In genomic region chr5:111059140-111059921, GRCm38 (mm10) we compare ENCODE assay signal across 8 mouse cellular contexts.
DNase-seq lines count a peak whose midpoint lies in the region; ATAC-seq lines count a peak whose summit lies in the region.
"Had no signal": no experiment of that assay in that cellular context is flagged by ENCODE, and none has a peak within 500 bp of the region (broad histone marks: within the 10 kb centered on the region; RNA-seq: fewer than 3 reads in every experiment).

No protein-coding gene starts in this region.

- no peaks in the 10 kb centered on the region for H3K36me3 ChIP-seq in limb, embryonic 13.5 days
- H3K36me3 ChIP-seq in limb, embryonic 10.5 days = no peaks in the 10 kb centered on the region
- H3K36me3 ChIP-seq in splenic B cell, adult 2 months (ENCODE audit: control insufficient read depth, insufficient read depth, low read length, poor library complexity, severe bottlenecking) = no peaks in the 10 kb centered on the region
- H3K36me3 ChIP-seq: neural tube, embryonic 13.5 days had no signal

- ATAC-seq in limb, embryonic 13.5 days (ENCODE audit: low FRiP score, low read depth) = no peak
- ATAC-seq in activated CD4-positive, CD25-positive, alpha-beta regulatory T cell, adult 4 months = peak; percentile 52
- ATAC-seq in granulocyte monocyte progenitor cell, adult 5-6 weeks (replicated peaks; ENCODE audit: poor library complexity, severe bottlenecking) = peak; percentile 80
- ATAC-seq in megakaryocyte-erythroid progenitor cell, adult 5-6 weeks (replicated peaks; ENCODE audit: low FRiP score, low TSS enrichment, poor library complexity, severe bottlenecking) = no peak

- H3K4me2 ChIP-seq in limb, embryonic 13.5 days (replicated peaks) = peak overlapping the region; percentile 14; the same call in 1 of the 2 replicates
- H3K4me2 ChIP-seq: neural tube, embryonic 13.5 days had no signal

- no peak overlapping the region; the same call in 1 of the 2 replicates for H3K27ac ChIP-seq in limb, embryonic 13.5 days
- no peak overlapping the region for H3K27ac ChIP-seq in limb, embryonic 10.5 days

- DNase-seq in limb, embryonic 10.5 days (ENCODE audit: low spot score) = no peak
- peak; percentile 68 for DNase-seq in splenic B cell, adult 2 months (ENCODE audit: low read depth, low spot score)
- DNase-seq in cerebellum, adult 9-11 months = no peak

- H3K27me3 ChIP-seq in limb, embryonic 13.5 days = no peaks in the 10 kb centered on the region
- no peaks in the 10 kb centered on the region for H3K27me3 ChIP-seq in limb, embryonic 10.5 days (ENCODE audit: low read depth, poor library complexity, severe bottlenecking)
- no peaks in the 10 kb centered on the region for H3K27me3 ChIP-seq in splenic B cell, adult 2 months (ENCODE audit: control insufficient read depth, insufficient read depth, low read length, poor library complexity, severe bottlenecking)
- H3K27me3 ChIP-seq: neural tube, embryonic 13.5 days had no signal

- H3K9ac ChIP-seq in limb, embryonic 13.5 days = no peak overlapping the region

- no peak overlapping the region for H3K4me3 ChIP-seq in limb, embryonic 13.5 days
- H3K4me3 ChIP-seq in limb, embryonic 10.5 days = no peak overlapping the region
- H3K4me3 ChIP-seq: neural tube, embryonic 13.5 days had no signal

- no peaks in the 10 kb centered on the region for H3K9me3 ChIP-seq in limb, embryonic 13.5 days
- no peaks in the 10 kb centered on the region for H3K9me3 ChIP-seq in limb, embryonic 10.5 days (replicated peaks)
- H3K9me3 ChIP-seq: neural tube, embryonic 13.5 days had no signal

- peaks cover 60% of the 10 kb centered on the region for H3K4me1 ChIP-seq in limb, embryonic 13.5 days
- peaks cover 63% of the 10 kb centered on the region for H3K4me1 ChIP-seq in limb, embryonic 10.5 days

- 55% methylated on average over 11 of the region's 11 CpGs for WGBS in limb, embryonic 13.5 days
- WGBS in limb, embryonic 10.5 days = 79% methylated on average over 11 of the region's 11 CpGs

Comparison
In these comparisons a context has a peak if more than half of its experiments do, and no peak if none do; other contexts are left out.
1. ATAC-seq: peak in activated CD4-positive, CD25-positive, alpha-beta regulatory T cell, adult 4 months (single experiment) and granulocyte monocyte progenitor cell, adult 5-6 weeks (single experiment); none in limb, embryonic 13.5 days (single experiment) and megakaryocyte-erythroid progenitor cell, adult 5-6 weeks (single experiment).